Mouse (Mus musculus) liver, embryonic 11.5 days (tissue): ENCODE data around the gene Arpc4. TPM values are rescaled to one million over a fixed set of nuclear protein-coding genes. Genes with fewer than 3 reads are reported as not detected.

Experiments used
- ATAC-seq: fragments of 200-750 bp; cut with Nextera tagmentation; replicated peaks from 2 replicates; pipeline ENCODE4 v1.8.0; 2017; ENCODE audit warnings: moderate number of reproducible peaks, mild to moderate bottlenecking, moderate TSS enrichment, moderate library complexity; ENCODE audit not compliant: low FRiP score
- DNase-seq: peaks from one replicate; pipeline ENCODE4 v3.0.0-alpha.2; 2017; ENCODE audit warnings: low spot score
- H3K27ac ChIP-seq: fragments of 300-500 bp; sonication (generic); 2 replicates; pipeline ENCODE4 v1.5.1; 2014; ENCODE audit warnings: mild to moderate bottlenecking, low read depth, low read length, control low read depth
- H3K27me3 ChIP-seq: fragments of 300-500 bp; sonication (generic); replicated peaks from 2 replicates; pipeline ENCODE4 v1.6.1; 2014; ENCODE audit warnings: low read length, mixed read lengths; ENCODE audit not compliant: control insufficient read depth, insufficient read depth
- H3K36me3 ChIP-seq: fragments of 300-500 bp; sonication (generic); 2 replicates; pipeline ENCODE4 v1.6.1; 2014; ENCODE audit warnings: mild to moderate bottlenecking, low read length, moderate library complexity, mixed read lengths; ENCODE audit not compliant: control insufficient read depth, insufficient read depth
- H3K4me1 ChIP-seq: fragments of 300-500 bp; sonication (generic); replicated peaks from 2 replicates; pipeline ENCODE4 v1.6.1; 2014; ENCODE audit warnings: low read length, mixed read lengths; ENCODE audit not compliant: control insufficient read depth, insufficient read depth
- H3K4me2 ChIP-seq: fragments of 300-500 bp; sonication (generic); 2 replicates; pipeline ENCODE4 v1.6.1; 2014; ENCODE audit warnings: mild to moderate bottlenecking, control low read depth, moderate library complexity
- H3K4me3 ChIP-seq: fragments of 300-500 bp; sonication (generic); 2 replicates; pipeline ENCODE4 v1.5.1; 2014; ENCODE audit warnings: low read depth, low read length, control low read depth
- H3K9ac ChIP-seq: fragments of 300-500 bp; sonication (generic); 2 replicates; pipeline ENCODE4 v1.6.1; 2014; ENCODE audit warnings: low read depth, low read length, control low read depth
- H3K9me3 ChIP-seq: fragments of 300-500 bp; sonication (generic); 2 replicates; pipeline ENCODE4 v1.6.1; 2016; ENCODE audit warnings: low read length, inconsistent platforms, mixed read lengths; ENCODE audit not compliant: control insufficient read depth
- WGBS: fragments of 180-500 bp; shearing (Covaris S2); extraction: QIAGEN DNeasy Blood & Tissue Kit; methylation state at CpG from one replicate; pipeline ENCODE4 v1.1.7; 2014; 5-methylcytosine and 5-hydroxymethylcytosine counted together
- polyA plus RNA-seq: library from polyadenylated mRNA; unstranded; fragments of >200 nt; fragmentation: Nextera tagmentation; extraction: Ambion mirVana; gene quantifications from 2 replicates; pipeline ENCODE4 v1.2.1, GENCODE M21; 2014

Gene Arpc4
- polyA plus RNA-seq, 1 experiment from 2014 or later = 239 TPM

DNA sequence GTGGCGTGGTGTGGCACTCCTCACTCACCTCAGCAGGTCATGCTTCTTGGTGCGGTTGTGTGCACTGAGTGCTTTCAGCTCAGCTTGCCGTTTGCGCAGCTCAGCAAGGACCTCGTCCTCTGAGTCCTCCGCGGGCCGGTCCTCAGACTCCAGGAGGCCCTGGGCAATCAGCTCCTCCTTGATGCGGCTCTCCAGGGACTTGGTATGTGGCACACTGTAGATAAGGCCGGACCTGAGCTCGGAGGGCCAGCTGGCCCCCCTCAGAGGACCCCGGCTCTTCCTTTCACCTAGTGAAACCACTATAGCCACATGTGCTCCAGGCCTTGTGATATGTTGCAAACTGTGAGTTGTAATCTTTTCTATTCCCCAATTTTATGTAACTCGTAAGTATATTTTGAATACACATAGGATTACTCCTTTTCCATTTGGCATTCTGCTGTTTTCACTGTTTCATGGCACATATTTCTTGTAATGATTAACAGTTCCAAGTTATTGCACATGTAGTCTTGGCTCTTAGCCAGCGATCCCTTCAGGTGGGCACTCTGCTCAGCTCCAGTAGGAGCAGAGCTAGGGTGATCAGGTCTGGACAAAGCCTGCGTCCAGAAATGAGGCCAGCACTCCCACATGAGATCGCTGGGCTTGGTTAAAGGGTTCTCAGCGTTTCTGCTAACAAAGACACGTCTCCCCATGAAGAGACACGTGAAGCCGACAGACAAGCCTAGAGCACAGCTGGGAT is 7.6 kb upstream of the Arpc4 start:
- Histone ChIP-seq H3K9ac (no peak overlapping the region), H3K27me3 (no peaks in the 10 kb centered on the region), H3K4me1 (peaks cover 7% of the 10 kb centered on the region; the same call in 1 of the 2 replicates), H3K9me3 (no peaks in the 10 kb centered on the region), H3K36me3 (peaks cover 25% of the 10 kb centered on the region), H3K4me3 (no peak overlapping the region), H3K4me2 (no peak overlapping the region), H3K27ac (no peak overlapping the region)
- ATAC-seq (no peak), DNase-seq (no peak)
- WGBS = 87% methylated on average over 20 of the region's 20 CpGs

DNA sequence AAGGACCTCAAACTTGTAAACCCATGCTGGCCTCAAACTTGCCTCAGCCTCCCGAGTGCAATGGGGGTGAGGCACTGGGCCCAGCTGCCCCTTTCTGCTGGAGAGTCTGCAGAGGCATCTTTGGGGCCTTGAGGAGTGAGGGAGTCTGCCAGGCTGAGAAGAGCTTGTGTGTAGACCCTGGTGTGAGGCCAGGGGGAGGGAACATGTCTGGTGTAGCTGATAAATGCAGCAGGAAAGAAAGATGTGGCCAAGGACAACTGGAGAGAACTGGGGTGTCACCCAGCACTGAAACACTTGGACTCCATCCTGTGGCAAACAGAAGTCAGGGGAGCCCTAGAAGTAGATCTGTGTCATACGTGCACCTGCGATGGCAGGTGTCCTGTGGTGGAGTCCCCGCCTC is 4.4 kb upstream of the Arpc4 start:
- H3K4me2 ChIP-seq = peak overlapping the region; percentile 16
- H3K9ac ChIP-seq = 0 out of 2 replicates have a peak overlapping the region, but pooled peaks have one; percentile 0
- WGBS = 73% methylated on average over 4 of the region's 4 CpGs
- H3K27me3 ChIP-seq = no peaks in the 10 kb centered on the region
- no peaks in the 10 kb centered on the region for H3K9me3 ChIP-seq
- H3K4me1 ChIP-seq = peaks cover 14% of the 10 kb centered on the region
- H3K27ac ChIP-seq = peak overlapping the region; percentile 60
- H3K36me3 ChIP-seq = peaks cover 31% of the 10 kb centered on the region
- DNase-seq (no peak), ATAC-seq (peak; percentile 63)
- no peak overlapping the region for H3K4me3 ChIP-seq

DNA sequence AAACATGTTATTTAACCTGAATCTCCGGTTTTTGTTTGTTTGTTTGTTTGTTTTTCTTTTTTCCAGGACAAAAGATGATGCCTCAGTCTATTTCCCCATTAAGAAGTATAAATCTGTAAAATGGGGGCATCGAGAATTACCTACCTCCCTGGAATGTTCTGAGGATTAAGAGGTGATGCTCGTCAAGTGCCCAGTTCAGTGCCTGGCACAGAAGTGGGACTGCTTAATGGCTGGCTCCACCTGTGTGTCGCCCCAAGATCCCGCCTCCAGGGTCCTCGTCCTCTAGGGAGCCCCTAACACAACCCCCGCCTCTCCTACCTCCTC is 781 bp upstream of the Arpc4 start:
- H3K27me3 ChIP-seq = no peaks in the 10 kb centered on the region
- peak overlapping the region; percentile 90 for H3K9ac ChIP-seq
- peaks cover 34% of the 10 kb centered on the region for H3K36me3 ChIP-seq
- DNase-seq (no peak), ATAC-seq (no peak)
- no peaks in the 10 kb centered on the region for H3K9me3 ChIP-seq
- H3K4me2 ChIP-seq = peak overlapping the region; percentile 79
- peaks cover 34% of the 10 kb centered on the region for H3K4me1 ChIP-seq
- WGBS = 10% methylated on average over 7 of the region's 7 CpGs
- peak overlapping the region; percentile 96 for H3K27ac ChIP-seq
- peak overlapping the region; percentile 78 for H3K4me3 ChIP-seq

DNA sequence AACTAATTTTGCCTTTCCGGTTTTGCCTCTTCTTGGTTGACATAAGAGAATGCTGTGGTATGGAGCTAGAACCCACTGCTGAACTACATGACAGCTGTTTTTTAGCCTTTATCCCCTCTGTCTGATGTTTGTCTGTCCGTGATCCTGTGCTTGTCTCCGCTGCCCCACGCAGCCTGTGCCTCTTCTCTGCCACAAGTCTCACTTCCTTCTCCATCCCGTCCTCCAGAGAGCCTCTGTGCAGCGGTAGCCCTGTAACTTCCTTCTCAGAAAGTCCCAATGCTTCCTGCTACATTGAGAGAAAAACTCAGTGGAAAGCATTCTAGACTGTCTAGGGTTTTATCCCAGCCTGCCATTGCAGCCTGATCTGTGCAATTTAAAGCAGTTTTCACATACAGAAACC is 1.3 kb downstream of the Arpc4 start:
- Histone ChIP-seq H3K27ac (no peak overlapping the region), H3K4me2 (peak overlapping the region; percentile 79), H3K36me3 (peaks cover 41% of the 10 kb centered on the region), H3K9me3 (no peaks in the 10 kb centered on the region), H3K4me1 (peaks cover 26% of the 10 kb centered on the region), H3K4me3 (peak overlapping the region; percentile 78), H3K27me3 (no peaks in the 10 kb centered on the region), H3K9ac (peak overlapping the region; percentile 90)
- 36% methylated on average over 6 of the region's 6 CpGs for WGBS
- DNase-seq (no peak), ATAC-seq (no peak)

DNA sequence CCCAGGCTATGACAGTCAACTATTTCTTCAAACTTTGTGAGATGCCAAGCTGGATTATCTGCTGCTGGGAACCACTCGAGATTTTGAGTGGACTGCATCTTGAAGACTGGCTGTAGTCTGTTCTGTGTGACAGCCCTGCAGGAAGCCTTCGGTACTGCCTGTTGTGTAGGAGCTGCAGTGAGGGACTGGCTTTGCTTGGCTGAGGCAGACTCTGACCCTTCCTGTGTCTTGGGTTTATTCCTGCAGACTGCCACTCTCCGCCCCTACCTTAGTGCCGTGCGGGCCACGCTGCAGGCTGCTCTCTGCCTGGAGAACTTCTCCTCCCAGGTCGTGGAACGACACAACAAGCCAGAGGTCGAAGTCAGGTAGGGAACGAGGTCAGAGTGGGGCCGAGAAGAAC is 2.6 kb downstream of the Arpc4 start:
- Histone ChIP-seq H3K4me1 (peaks cover 26% of the 10 kb centered on the region), H3K36me3 (peaks cover 51% of the 10 kb centered on the region), H3K4me3 (0 out of 2 replicates have a peak overlapping the region, but pooled peaks have one; percentile 3), H3K4me2 (no peak overlapping the region; the same call in 1 of the 2 replicates), H3K9me3 (no peaks in the 10 kb centered on the region), H3K9ac (no peak overlapping the region), H3K27me3 (no peaks in the 10 kb centered on the region), H3K27ac (no peak overlapping the region)
- DNase-seq (no peak), ATAC-seq (no peak)
- WGBS = 88% methylated on average over 11 of the region's 11 CpGs

DNA sequence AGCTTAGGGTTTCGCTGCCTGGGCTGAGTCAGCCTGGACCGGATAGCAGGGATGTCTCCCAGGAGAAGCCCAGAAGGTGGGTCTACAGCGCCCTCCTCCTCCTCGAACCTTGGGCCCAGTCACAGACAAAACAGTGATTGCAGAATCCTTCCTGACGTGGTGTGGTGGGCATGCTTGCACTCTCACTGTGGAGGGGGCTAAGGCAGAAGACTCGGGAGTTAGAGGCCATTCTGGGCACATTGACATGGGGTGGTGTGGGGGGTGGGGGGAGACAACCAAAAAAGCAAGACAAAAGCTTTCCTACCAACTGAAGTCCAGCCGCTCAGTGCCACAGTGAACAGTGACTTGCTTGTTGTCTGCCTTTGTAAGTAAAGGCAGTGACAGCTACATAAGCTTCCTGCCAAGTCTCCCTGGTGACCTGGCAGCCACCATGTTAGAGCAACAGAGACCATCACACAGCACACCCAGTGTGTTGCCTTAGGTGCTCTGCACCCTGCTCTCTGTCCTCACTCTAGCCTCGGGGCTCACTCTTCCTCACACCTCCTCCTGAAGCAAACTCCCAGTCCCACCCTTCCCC is 6.5 kb downstream of the Arpc4 start:
- peaks cover 70% of the 10 kb centered on the region for H3K36me3 ChIP-seq
- ATAC-seq (no peak), DNase-seq (no peak)
- H3K4me2 ChIP-seq = no peak overlapping the region
- no peaks in the 10 kb centered on the region for H3K27me3 ChIP-seq
- no peak overlapping the region for H3K27ac ChIP-seq
- H3K4me3 ChIP-seq = no peak overlapping the region
- no peaks in the 10 kb centered on the region for H3K9me3 ChIP-seq
- H3K4me1 ChIP-seq = peaks cover 13% of the 10 kb centered on the region
- no peak overlapping the region for H3K9ac ChIP-seq
- WGBS = 92% methylated on average over 8 of the region's 8 CpGs

DNA sequence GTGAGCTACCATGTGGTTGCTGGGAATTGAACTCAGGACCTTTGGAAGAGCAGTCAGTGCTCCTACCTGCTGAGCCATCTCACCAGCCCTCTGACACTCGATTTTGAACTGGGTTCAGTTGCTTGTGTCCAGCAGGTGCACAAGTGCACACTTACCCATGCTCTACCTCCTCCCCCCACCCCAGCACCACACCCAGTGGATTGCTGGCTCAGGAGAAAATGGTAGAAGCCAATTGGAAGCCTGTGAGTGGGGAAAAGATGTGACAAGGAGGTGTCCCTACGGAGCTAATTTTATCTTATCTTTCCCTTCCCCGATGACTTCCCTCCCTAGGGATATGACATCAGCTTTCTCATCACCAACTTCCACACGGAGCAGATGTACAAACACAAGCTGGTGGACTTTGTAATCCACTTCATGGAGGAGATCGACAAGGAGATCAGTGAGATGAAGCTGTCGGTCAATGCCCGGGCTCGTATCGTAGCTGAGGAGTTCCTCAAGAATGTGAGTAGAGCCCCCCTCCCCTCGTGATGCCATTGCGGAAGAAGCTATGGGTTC is 7.3 kb downstream of the Arpc4 start:
- Histone ChIP-seq H3K4me3 (no peak overlapping the region), H3K9ac (no peak overlapping the region), H3K4me1 (peaks cover 5% of the 10 kb centered on the region), H3K4me2 (no peak overlapping the region), H3K27ac (no peak overlapping the region), H3K27me3 (no peaks in the 10 kb centered on the region), H3K36me3 (peaks cover 77% of the 10 kb centered on the region), H3K9me3 (no peaks in the 10 kb centered on the region)
- no peak for DNase-seq
- WGBS = 82% methylated on average over 11 of the region's 11 CpGs
- ATAC-seq = no peak

DNA sequence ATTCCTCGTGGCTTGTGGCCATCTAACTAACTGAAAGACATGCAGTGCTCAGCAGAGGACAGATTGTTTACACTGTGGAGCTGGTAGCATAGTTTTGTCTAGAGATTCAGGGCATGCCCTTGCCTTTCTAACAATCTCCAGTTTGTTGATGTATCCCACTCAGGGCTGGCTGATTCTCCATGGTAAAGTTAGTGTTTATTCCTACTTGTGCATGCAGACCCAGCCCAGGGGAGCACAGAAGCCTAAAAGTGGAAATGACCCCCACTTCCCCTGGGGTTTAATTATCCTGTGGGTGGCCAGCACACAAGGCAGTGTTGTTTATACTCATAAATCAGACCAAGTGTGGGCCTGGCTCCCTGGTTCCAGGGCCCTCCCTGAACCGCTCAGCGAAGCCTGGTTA is 8.1 kb downstream of the Arpc4 start:
- WGBS = 73% methylated on average over 3 of the region's 3 CpGs
- H3K27me3 ChIP-seq = no peaks in the 10 kb centered on the region
- no peak for ATAC-seq
- H3K4me3 ChIP-seq = no peak overlapping the region
- no peak overlapping the region for H3K9ac ChIP-seq
- peaks cover 76% of the 10 kb centered on the region for H3K36me3 ChIP-seq
- no peaks in the 10 kb centered on the region for H3K4me1 ChIP-seq
- no peaks in the 10 kb centered on the region for H3K9me3 ChIP-seq
- no peak overlapping the region for H3K27ac ChIP-seq
- no peak overlapping the region for H3K4me2 ChIP-seq
- no peak for DNase-seq

DNA sequence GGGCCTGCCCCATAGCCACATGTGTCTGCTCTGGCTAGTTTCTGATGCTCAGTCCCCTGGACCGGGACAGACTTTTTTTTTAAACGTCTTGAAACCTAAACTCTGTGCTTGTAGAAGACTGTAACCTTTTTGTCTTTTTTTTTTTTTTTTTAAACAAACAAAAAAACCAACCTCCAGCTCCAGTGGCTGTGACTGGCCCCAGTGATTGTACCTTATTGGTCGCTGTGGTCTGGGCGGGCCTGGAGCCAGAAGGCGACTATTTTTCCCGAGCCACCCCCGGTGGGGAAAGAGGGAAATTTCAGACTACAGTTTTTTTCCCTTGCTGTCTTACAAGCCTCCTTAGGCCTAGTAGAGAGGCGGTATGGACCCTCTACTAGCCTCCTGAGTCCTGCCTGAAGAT is 11.0 kb downstream of the Arpc4 start, which contains the start of gene Ttll3:
TSS of gene Ttll3 (plus strand) at position 301 of the 400 bp plus-strand sequence.
- Histone ChIP-seq H3K27ac (no peak within 1 kb of the TSS), H3K4me2 (no peak within 1 kb of the TSS), H3K4me1 (0 out of 2 replicates have a peak, but pooled peaks cover 7% of the 10 kb centered on the region), H3K9me3 (no peaks in the 10 kb centered on the region), H3K9ac (no peak within 1 kb of the TSS), H3K27me3 (peaks cover 5% of the 10 kb centered on the region; the same call in 1 of the 2 replicates), H3K4me3 (no peak within 1 kb of the TSS), H3K36me3 (peaks cover 53% of the 10 kb centered on the region)
- ATAC-seq (no peak), DNase-seq (no peak)
- WGBS = 82% methylated on average over 8 of the region's 8 CpGs
